Mouse (Mus musculus) cerebellum, adult 8-10 months (tissue): ENCODE results near the gene Clcn1.

Source experiments
- DNase-seq: peaks from one replicate; pipeline ENCODE4 v3.0.0; 2022

Gene Clcn1

GRCm38 (mm10) chr6:42309816-42310378 is 23.4 kb downstream of the Clcn1 start:
- DNase-seq: no peak

DNA sequence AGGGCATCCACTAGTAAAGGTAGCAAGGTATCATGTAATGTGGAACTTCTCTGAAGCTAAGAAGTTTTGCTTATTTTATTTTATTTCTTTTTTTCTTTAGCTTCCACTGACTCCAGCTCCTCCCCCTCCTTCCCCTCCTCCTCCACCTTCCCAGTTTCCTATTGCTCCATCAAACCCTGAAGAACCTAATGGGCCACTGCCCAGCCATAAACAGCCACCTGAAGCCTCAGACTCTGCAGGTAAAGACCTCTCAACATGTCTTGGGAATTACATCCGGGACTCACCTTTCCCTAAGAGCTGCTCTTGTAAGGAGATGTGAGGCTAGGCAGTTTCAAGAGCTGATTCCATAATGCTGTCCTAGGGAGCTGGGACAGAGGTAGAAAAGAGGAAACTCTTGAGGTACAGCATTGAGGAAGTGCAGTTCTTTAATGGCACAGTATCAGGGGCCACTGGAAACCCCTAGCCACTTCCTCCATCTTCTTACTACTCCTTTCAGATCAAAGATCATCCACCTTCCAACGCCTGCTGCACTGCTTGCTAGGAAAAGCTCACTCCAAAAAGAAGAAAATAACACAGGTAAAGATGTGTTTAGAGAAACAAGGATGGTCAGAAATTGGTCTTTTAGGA is 24.1 kb downstream of the Clcn1 start:
- DNase-seq: no peak

GRCm38 (mm10) chr6:42318293-42318692 is 31.8 kb downstream of the Clcn1 start:
- DNase-seq: no peak

DNA sequence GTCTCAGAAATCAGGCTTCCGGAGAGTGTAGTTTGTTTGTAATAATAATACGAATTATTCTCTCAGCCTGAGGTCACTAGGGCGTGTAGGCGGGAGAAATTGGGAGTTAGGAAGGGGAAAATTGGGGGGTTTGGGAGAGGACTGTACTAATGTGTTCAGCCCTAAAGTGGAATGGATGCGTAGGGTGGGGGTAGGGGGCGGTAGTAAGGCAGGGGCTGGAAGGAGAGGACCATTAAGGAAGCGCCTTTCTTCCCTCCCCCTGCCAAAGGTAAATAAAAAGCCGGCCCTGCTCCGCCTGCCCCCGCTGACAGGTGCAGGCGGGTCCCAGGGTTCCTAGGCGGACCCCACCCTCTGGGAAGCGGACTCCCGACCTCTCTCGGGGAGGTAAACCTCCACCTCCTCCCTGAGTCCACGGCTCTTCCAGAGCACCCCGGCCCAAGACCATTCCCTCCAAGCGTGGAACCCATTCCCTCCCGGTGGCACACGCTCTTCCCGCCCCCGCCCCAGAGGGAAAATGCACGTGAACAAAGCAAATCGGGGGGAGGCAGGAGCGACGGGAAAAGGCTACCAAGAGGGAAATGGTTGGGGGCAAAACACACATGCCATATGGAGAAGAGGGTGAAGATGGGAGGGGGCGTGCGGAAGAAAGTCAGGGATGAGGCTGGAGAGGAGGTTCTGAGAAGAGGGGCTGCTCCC is 37.0 kb downstream of the Clcn1 start:
- peak; percentile 47 for DNase-seq

GRCm38 (mm10) chr6:42324067-42324481 is 37.6 kb downstream of the Clcn1 start:
- peak; percentile 68 for DNase-seq

- DNase-seq: peak; percentile 82
Measured at GRCm38 (mm10) chr6:42324482-42325267, 38.2 kb downstream of the Clcn1 start, which contains the start of gene Fam131b. Gene Fam131b, minus strand, starts transcription at chr6:42324643.

GRCm38 (mm10) chr6:42325268-42325609 is 38.8 kb downstream of the Clcn1 start:
- peak; percentile 89 for DNase-seq

GRCm38 (mm10) chr6:42326509-42326908 is 40.0 kb downstream of the Clcn1 start:
- DNase-seq: no peak

DNA sequence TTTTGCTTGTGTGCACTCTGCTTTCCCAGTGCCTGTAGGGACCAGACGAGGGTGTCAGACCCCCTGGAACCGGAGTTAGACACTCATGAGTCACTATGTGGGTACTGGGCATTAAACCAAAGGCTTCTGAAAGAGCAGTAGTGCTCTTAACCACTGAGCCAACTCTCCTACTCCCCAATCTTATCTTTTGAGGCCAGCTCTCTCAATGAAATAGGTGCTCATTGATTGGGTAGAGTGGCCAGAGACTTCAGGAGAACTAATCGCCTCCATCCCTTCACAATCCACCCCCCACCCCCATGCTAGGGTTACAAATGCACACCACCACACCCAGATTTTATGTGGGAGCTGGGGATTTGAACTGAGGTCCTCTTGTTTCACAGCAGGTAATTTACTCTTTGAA is 42.3 kb downstream of the Clcn1 start:
- no peak for DNase-seq

DNA sequence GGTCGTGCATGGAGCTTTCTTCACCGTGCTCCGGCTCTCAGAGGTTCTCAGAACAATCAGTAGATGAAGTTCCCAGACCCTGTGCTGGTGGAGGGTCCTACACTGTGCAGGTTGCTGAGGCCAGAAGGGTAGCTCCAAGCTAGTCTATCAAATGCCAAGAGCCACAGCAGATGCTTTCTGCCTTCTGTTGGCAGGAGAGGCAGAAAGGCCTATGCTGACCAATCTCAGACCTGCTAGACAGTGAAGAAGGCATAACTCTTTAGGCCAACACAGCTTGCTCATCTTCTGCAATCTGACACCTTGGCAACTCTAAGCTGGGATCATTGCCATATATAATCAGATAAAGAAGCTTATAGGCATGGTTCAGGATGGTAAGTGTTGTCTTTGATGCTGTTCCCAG is 43.7 kb downstream of the Clcn1 start:
- DNase-seq: peak; percentile 46

DNA sequence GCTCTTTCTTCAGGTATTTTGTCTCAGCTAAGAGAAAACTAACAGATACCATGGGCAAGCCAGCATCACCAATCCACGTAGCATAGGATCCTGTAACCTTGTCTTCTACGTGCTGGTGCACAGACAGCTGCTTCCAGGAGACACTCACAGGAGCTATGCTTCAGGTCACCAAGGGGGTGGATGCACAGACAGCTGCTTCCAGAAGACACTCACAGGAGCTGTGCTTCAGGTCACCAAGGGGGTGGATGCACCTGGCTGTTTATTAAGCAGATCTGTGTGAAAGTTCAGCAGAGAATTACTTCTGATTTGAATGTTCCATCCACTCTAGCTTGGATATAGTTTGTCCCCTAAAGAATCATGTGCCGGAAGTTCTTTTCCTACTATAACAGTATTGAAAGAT is 44.5 kb downstream of the Clcn1 start:
- DNase-seq: no peak

GRCm38 (mm10) chr6:42339189-42339588 is 52.7 kb downstream of the Clcn1 start:
- no peak for DNase-seq

DNA sequence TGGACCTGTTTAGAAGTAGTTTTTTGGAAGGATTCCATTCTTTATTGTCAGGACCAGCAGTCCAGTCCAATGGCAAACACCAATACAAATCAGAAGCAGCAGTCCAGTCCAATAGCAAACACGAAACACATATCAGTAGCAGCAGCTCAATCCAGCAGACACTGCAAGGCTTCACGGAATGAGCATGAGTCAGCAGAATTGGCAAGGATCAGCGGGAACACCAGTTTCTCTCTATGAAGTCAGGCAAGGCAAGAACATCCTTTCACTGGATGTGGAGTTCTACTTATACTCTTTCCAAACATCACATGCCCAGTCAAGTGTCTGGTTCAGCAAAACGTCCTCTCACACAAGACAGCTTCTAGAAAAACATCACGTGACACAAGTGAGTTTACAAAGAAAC is 53.5 kb downstream of the Clcn1 start:
- DNase-seq: no peak

DNA sequence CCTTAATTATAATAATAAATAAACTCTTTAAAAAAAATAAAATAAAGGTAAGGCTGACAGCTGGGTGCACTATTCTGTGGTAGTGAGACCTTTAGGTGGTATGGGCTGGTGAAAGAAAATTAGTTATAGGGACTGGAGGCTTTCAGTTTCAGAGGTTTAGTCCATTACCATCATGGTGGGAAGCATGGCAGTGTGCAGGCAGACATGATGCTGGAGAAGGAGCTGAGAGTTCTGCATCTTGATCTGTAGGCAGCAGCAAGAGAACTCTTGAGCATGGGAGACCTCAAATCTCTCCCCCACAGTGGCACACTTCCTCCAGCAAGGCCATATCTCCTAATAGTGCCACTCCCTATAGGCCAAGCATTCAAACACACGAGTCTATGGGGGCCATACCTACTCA is 55.7 kb downstream of the Clcn1 start:
- DNase-seq: no peak

GRCm38 (mm10) chr6:42343361-42344120 is 57.1 kb downstream of the Clcn1 start:
- DNase-seq: peak; percentile 89

GRCm38 (mm10) chr6:42344255-42344654 is 57.8 kb downstream of the Clcn1 start:
- DNase-seq: no peak

- DNase-seq: peak; percentile 66
Measured at GRCm38 (mm10) chr6:42348281-42349005, 62.0 kb downstream of the Clcn1 start.

DNA sequence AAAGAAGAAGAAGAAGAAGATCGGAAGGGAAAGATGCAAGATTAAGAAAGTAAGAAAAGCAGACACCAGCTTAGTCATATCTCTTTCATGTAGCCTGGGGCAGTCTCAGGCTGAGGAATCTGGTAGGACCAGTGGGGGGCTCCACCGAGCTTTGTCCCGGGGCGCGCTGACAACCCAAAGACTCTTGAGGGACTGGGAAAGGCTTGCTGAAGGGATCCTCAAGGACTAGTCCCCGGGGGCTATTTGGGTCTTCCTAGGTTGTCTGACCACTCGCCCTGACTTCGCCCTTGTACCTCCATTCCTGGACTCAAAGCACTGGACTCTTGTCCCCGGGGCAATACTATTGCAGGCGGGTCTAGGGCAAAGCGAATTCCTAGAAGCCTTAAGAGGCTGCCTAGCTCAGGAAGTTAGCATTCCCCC is 62.5 kb downstream of the Clcn1 start:
- peak; percentile 79 for DNase-seq

GRCm38 (mm10) chr6:42349426-42350020 is 63.0 kb downstream of the Clcn1 start, which contains the start of gene Zyx:
Gene Zyx, plus strand, starts transcription at chr6:42349630.
- DNase-seq: peak; percentile 91

GRCm38 (mm10) chr6:42350021-42350967 is 63.8 kb downstream of the Clcn1 start:
- DNase-seq: peak; percentile 83
